Mouse (Mus musculus): ENCODE results near the gene Pafah1b3. TPM values are rescaled to one million over a fixed set of nuclear protein-coding genes. Genes with fewer than 3 reads are reported as not detected.

Pafah1b3 gene
- polyA plus RNA-seq, 1 experiment from 2014 or later: 183 TPM

DNA sequence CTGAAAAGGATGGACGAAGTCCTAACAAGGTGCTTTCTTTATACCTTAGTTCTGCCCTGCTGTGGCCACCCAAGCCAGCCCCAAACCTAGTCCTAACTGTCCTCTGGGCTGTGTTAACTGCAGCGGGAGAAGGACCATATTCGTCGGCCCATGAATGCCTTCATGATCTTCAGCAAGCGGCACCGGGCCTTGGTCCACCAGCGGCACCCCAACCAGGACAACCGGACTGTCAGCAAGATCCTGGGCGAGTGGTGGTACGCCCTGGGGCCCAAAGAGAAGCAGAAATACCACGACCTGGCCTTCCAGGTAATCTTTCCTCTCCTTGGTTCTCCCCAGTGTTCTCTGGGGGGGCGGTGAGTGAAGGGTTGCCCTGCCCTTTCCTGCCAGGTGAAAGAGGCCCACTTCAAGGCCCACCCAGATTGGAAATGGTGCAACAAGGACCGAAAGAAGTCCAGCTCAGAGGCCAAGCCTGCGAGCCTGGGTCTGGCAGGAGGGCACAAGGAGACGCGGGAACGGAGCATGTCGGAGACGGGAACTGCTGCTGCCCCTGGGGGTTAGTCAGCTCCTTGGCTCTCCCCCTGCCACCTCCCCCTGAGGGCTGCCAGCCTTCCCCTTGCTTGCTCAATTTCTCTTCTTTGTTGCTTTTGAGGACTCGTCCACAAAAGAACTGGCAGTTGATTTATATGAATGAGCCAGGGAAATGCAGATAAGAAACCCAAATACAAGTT, 12.1 kb downstream of the Pafah1b3 start:
- 89% methylated on average over 20 of the region's 20 CpGs for WGBS
- H3K4me2 ChIP-seq: no peak overlapping the region
- H3K27me3 ChIP-seq (ENCODE audit: insufficient read depth, low read length): no peaks in the 10 kb centered on the region
- peaks cover 15% of the 10 kb centered on the region for H3K4me1 ChIP-seq (ENCODE audit: insufficient read depth)
- DNase-seq: no peak
- H3K9me3 ChIP-seq (ENCODE audit: low read depth, low read length): no peaks in the 10 kb centered on the region
- no peak overlapping the region for H3K9ac ChIP-seq
- no peak for TF ChIP-seq CTCF (IDR thresholded peaks at IDR 0.05; ENCODE audit: low read depth)
- no peak for ATAC-seq (ENCODE audit: insufficient read depth)
- H3K36me3 ChIP-seq (ENCODE audit: insufficient read depth): peaks cover 61% of the 10 kb centered on the region
- no peak overlapping the region for H3K27ac ChIP-seq (ENCODE audit: low read depth)
- H3K4me3 ChIP-seq (ENCODE audit: low read depth, low read length): no peak overlapping the region

DNA sequence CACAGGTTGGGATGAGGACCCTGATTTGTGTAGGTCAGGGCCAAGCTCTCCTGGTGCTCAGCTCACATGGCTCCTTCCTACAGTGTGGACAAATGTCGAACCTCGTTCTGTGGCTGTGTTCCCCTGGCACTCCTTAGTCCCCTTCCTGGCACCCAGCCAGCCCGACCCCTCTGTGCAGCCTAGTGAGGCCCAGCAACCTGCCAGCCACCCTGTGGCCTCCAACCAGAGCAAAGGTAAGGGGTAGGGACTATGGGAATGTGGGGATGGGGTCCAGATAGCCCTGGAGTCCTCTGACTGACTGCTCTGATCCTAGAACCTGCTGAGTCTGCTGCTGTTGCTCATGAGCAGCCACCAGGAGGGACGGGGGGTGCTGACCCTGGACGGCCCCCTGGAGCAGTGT, 13.0 kb downstream of the Pafah1b3 start:
- 52% methylated on average over 5 of the region's 5 CpGs for whole genome bisulfite sequencing
- H3K9ac ChIP-seq: no peak overlapping the region
- H3K27ac ChIP-seq (ENCODE audit: low read depth): no peak overlapping the region
- H3K36me3 ChIP-seq (ENCODE audit: insufficient read depth): peaks cover 52% of the 10 kb centered on the region
- H3K4me1 ChIP-seq (ENCODE audit: insufficient read depth): peaks cover 24% of the 10 kb centered on the region
- DNase-seq (no peak), ATAC-seq (ENCODE audit: insufficient read depth) (no peak)
- H3K9me3 ChIP-seq (ENCODE audit: low read depth, low read length): no peaks in the 10 kb centered on the region
- H3K4me2 ChIP-seq: no peak overlapping the region
- no peak for TF ChIP-seq CTCF (IDR thresholded peaks at IDR 0.05; ENCODE audit: low read depth)
- H3K4me3 ChIP-seq (ENCODE audit: low read depth, low read length): no peak overlapping the region
- H3K27me3 ChIP-seq (ENCODE audit: insufficient read depth, low read length): no peaks in the 10 kb centered on the region

DNA sequence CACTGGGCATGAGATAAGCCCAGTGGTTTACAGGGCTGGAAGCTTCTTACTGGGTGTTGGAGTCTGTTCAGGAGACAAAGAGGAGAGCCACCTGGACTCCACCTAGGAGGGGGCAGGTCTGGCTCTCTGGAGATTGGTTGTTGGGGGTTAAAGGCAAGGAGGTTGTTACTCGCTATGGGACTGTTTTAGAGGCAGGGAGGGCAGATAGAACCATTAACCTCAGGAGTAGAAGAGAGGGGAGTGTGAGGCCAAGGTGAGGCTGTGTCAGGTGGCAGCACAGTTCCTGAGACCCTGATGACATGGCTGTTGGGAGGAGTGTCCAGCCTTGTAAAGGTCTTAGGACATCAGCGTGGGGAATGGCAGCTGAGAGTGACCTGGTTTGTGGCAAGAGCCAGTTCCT, 13.6 kb downstream of the Pafah1b3 start:
- peaks cover 46% of the 10 kb centered on the region for H3K36me3 ChIP-seq (ENCODE audit: insufficient read depth)
- ATAC-seq (ENCODE audit: insufficient read depth) (no peak), DNase-seq (no peak)
- H3K4me3 ChIP-seq (ENCODE audit: low read depth, low read length): peak overlapping the region; percentile 76
- no peaks in the 10 kb centered on the region for H3K27me3 ChIP-seq (ENCODE audit: insufficient read depth, low read length)
- H3K9me3 ChIP-seq (ENCODE audit: low read depth, low read length): no peaks in the 10 kb centered on the region
- TF ChIP-seq CTCF (IDR thresholded peaks at IDR 0.05; ENCODE audit: low read depth): no peak
- peak overlapping the region; percentile 75 for H3K9ac ChIP-seq
- WGBS: 50% methylated on average over 2 of the region's 2 CpGs
- H3K27ac ChIP-seq (ENCODE audit: low read depth): peak overlapping the region; percentile 26; the same call in 1 of the 2 replicates
- H3K4me1 ChIP-seq (ENCODE audit: insufficient read depth): peaks cover 27% of the 10 kb centered on the region
- H3K4me2 ChIP-seq: peak overlapping the region; percentile 93

DNA sequence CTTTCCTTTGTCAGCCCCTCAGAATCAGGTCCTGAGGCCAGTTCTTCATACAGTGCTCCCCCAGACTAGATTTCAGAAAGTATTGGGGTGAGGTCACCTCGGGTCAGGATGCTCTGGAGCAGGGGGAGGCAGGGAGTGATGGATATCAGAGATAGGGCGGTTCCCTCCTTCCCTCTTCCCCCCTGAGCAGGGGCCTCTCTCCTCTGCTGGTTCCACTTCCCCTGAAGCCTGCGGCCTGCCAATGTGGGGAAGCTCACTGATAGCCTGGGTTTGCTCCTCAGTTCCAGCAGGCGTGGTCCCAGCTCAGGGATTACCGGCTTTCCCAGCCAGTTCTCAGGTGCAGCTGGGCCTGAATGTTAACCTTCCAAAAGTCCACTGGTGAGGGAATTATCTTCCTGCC, 14.1 kb downstream of the Pafah1b3 start:
- H3K27me3 ChIP-seq (ENCODE audit: insufficient read depth, low read length): no peaks in the 10 kb centered on the region
- H3K27ac ChIP-seq (ENCODE audit: low read depth): peak overlapping the region; percentile 99
- H3K4me1 ChIP-seq (ENCODE audit: insufficient read depth): peaks cover 27% of the 10 kb centered on the region
- peak overlapping the region; percentile 75 for H3K9ac ChIP-seq
- TF ChIP-seq CTCF (IDR thresholded peaks at IDR 0.05; ENCODE audit: low read depth): no peak
- peak overlapping the region; percentile 76 for H3K4me3 ChIP-seq (ENCODE audit: low read depth, low read length)
- 8% methylated on average over 5 of the region's 5 CpGs for WGBS
- H3K4me2 ChIP-seq: peak overlapping the region; percentile 93
- H3K9me3 ChIP-seq (ENCODE audit: low read depth, low read length): no peaks in the 10 kb centered on the region
- DNase-seq (peak; percentile 40), ATAC-seq (ENCODE audit: insufficient read depth) (no peak)
- H3K36me3 ChIP-seq (ENCODE audit: insufficient read depth): peaks cover 40% of the 10 kb centered on the region

DNA sequence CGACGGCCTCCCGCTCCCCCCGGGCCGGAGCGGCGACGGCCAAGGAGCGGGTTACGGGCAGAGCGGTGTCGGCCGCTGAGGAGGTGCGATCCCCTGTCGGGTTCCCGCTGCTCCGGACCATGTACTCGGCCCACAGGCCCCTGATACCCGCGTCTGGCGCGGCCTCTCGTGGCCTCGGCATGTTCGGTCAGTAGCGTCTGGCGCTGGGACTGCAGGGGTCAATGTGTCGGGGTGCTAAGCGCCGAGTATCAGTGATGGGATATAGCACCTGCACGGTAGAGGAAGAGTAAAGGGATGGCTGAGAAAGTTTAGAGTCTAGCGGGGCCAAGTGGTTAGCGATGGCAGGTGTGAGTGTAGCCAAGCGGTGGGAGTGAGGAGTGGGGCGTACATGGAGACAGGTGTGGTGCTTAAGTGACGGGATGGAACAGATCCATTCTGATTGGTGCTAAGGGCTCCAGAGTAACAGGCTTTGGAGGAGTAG, 15.0 kb downstream of the Pafah1b3 start:
- H3K36me3 ChIP-seq (ENCODE audit: insufficient read depth): peaks cover 32% of the 10 kb centered on the region
- ATAC-seq (ENCODE audit: insufficient read depth) (no peak), DNase-seq (peak; percentile 58)
- WGBS: under 1% methylated on average over 31 of the region's 36 CpGs
- H3K27me3 ChIP-seq (ENCODE audit: insufficient read depth, low read length): no peaks in the 10 kb centered on the region
- peak overlapping the region; percentile 93 for H3K4me2 ChIP-seq
- TF ChIP-seq CTCF (IDR thresholded peaks at IDR 0.05; ENCODE audit: low read depth): peak; percentile 38
- peak overlapping the region; percentile 75 for H3K9ac ChIP-seq
- no peaks in the 10 kb centered on the region for H3K9me3 ChIP-seq (ENCODE audit: low read depth, low read length)
- peaks cover 27% of the 10 kb centered on the region for H3K4me1 ChIP-seq (ENCODE audit: insufficient read depth)
- peak overlapping the region; percentile 99 for H3K27ac ChIP-seq (ENCODE audit: low read depth)
- H3K4me3 ChIP-seq (ENCODE audit: low read depth, low read length): peak overlapping the region; percentile 76

DNA sequence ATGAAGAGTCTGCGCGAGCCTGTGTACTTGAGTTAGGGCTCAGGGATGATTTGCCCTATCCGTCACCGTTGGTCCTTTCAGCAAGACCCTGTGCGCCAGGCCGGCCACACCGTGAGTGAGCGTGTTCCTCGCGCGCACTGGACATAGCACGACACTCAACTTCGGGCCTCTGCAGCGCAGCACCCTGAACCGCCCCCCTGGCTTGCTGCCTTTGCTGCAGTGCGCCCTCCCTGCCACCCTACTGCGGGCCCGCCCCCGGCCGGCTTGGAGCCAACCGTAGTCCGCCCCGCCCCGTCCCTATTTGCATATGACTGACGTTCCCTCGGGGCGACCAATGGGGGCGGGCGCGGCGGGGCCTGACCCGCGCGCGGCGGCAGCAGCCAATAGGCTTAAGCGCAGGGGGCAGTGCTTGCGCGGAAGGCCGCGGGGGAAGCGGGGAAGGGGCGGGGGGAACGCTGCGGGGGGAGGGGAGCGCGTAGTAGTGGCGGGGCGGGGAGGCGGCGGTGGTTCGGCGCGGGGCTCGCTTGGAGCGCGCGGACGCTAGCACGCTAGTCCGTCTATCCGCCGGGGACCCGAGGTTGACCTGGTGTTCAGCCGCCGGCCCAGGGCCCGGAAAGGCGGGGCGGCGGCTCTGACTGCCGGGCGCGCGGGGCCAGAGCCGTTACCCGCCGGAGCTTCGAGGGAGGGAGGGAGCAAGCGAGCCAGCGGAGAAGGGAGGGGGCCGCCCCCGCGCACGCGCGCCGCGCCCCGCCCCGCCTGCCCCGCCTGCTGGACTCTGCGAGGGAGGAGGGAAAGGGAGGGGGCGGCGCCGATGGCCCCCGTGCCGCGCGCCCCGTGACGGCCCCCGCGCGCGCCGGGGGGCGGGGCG, 15.8 kb downstream of the Pafah1b3 start:
- H3K9ac ChIP-seq: peak overlapping the region; percentile 75
- DNase-seq (peak; percentile 97), ATAC-seq (ENCODE audit: insufficient read depth) (peak; percentile 74)
- H3K27me3 ChIP-seq (ENCODE audit: insufficient read depth, low read length): no peaks in the 10 kb centered on the region
- H3K4me1 ChIP-seq (ENCODE audit: insufficient read depth): peaks cover 27% of the 10 kb centered on the region
- no peaks in the 10 kb centered on the region for H3K9me3 ChIP-seq (ENCODE audit: low read depth, low read length)
- peaks cover 24% of the 10 kb centered on the region for H3K36me3 ChIP-seq (ENCODE audit: insufficient read depth)
- peak overlapping the region; percentile 99 for H3K27ac ChIP-seq (ENCODE audit: low read depth)
- 1% methylated on average over 73 of the region's 108 CpGs for WGBS
- TF ChIP-seq CTCF (IDR thresholded peaks at IDR 0.05; ENCODE audit: low read depth): no peak
- H3K4me2 ChIP-seq: peak overlapping the region; percentile 93
- H3K4me3 ChIP-seq (ENCODE audit: low read depth, low read length): peak overlapping the region; percentile 76

All from lung, embryonic 14.5 days (tissue).